Mouse (Mus musculus) olfactory bulb, adult 2 months (tissue): ENCODE measurements around the gene Tfeb. TPM values are rescaled to one million over a fixed set of nuclear protein-coding genes. Genes with fewer than 3 reads are reported as not detected.

Experiments used
- H3K27ac ChIP-seq: fragments of 200-500 bp; 2 replicates; pipeline ENCODE4 v1.5.1; 2012; ENCODE audit warnings: low read depth, low read length; ENCODE audit not compliant: insufficient read depth
- H3K4me1 ChIP-seq: fragments of 200-500 bp; 2 replicates; pipeline ENCODE4 v1.6.1; 2012; ENCODE audit warnings: low read length; ENCODE audit not compliant: control insufficient read depth, insufficient read depth
- H3K4me3 ChIP-seq: fragments of 200-500 bp; 2 replicates; pipeline ENCODE4 v1.5.1; 2012; ENCODE audit warnings: mild to moderate bottlenecking, low read depth, low read length, moderate library complexity; ENCODE audit not compliant: insufficient read depth
- CTCF ChIP-seq: fragments of 200-500 bp; IDR thresholded peaks from 2 replicates; pipeline ENCODE4 v1.5.1; 2012; ENCODE audit warnings: low read depth, mild to moderate bottlenecking, low read length, moderate library complexity; ENCODE audit not compliant: insufficient read depth
- POLR2A ChIP-seq: fragments of 200-500 bp; IDR thresholded peaks from 2 replicates; pipeline ENCODE4 v1.6.1; 2012; ENCODE audit warnings: mild to moderate bottlenecking, low read depth, low read length, moderate library complexity; ENCODE audit not compliant: insufficient read depth
- WGBS: fragments of 180-500 bp; shearing (Covaris S2); methylation state at CpG from one replicate; pipeline ENCODE4 v1.1.7; 2018; 5-methylcytosine and 5-hydroxymethylcytosine counted together
- polyA plus RNA-seq: library from polyadenylated mRNA; stranded (reverse); fragments of >200 nt; gene quantifications from 2 replicates; pipeline ENCODE4 v1.2.4, GENCODE M21; 2012; ENCODE audit warnings: low replicate concordance; ENCODE audit not compliant: missing spikeins, insufficient read depth, insufficient read length

Gene Tfeb
- polyA plus RNA-seq, 1 experiment = not detected

GRCm38 (mm10) chr17:47706196-47706595 lies 30.6 kb upstream of the Tfeb start:
- TF ChIP-seq POLR2A = no peak
- no peak for TF ChIP-seq CTCF
- Histone ChIP-seq H3K27ac (no peak overlapping the region), H3K4me1 (peaks cover 5% of the 10 kb centered on the region; the same call in 1 of the 2 replicates), H3K4me3 (no peak overlapping the region)
- WGBS = 74% methylated on average over 1 of the region's 1 CpGs

- Histone ChIP-seq H3K4me3 (no peak overlapping the region), H3K27ac (no peak overlapping the region), H3K4me1 (peaks cover 2% of the 10 kb centered on the region; the same call in 1 of the 2 replicates)
- TF ChIP-seq POLR2A = no peak
- no peak for TF ChIP-seq CTCF
- WGBS = 82% methylated on average over 3 of the region's 3 CpGs
Observed at GRCm38 (mm10) chr17:47707961-47708360, 28.9 kb upstream of the Tfeb start.

DNA sequence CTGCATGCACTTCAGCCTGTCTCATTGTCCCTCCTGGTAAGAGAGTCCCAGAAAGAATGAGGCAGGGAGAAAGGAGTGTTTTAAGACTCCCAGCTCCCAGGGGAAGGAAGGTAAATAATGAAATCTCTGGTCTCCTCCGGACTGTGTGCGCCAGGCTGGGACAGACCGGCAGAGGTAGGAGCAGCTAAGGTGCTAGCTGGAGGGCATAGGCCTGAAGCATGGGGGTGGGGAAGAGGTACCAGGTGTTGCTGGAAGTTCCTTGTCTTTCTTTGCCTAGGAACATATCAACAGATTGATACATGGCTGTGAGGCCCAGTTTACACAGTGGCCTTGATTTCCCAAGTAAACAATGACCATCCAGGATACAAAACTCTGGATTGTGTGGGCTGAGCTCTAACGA lies 27.9 kb upstream of the Tfeb start:
- TF ChIP-seq CTCF (no peak), POLR2A (no peak)
- peaks cover 5% of the 10 kb centered on the region; the same call in 1 of the 2 replicates for H3K4me1 ChIP-seq
- no peak overlapping the region for H3K27ac ChIP-seq
- WGBS = 78% methylated on average over 4 of the region's 4 CpGs
- no peak overlapping the region for H3K4me3 ChIP-seq

- peaks cover 5% of the 10 kb centered on the region; the same call in 1 of the 2 replicates for H3K4me1 ChIP-seq
- no peak for TF ChIP-seq POLR2A
- no peak for TF ChIP-seq CTCF
Observed at GRCm38 (mm10) chr17:47710036-47710435, 26.8 kb upstream of the Tfeb start.

GRCm38 (mm10) chr17:47711883-47712282 lies 24.9 kb upstream of the Tfeb start:
- H3K4me3 ChIP-seq = no peak overlapping the region
- peaks cover 5% of the 10 kb centered on the region; the same call in 1 of the 2 replicates for H3K4me1 ChIP-seq
- H3K27ac ChIP-seq = no peak overlapping the region
- no peak for TF ChIP-seq CTCF
- TF ChIP-seq POLR2A = no peak
- WGBS = 78% methylated on average over 6 of the region's 6 CpGs

More at GRCm38 (mm10) chr17:47710036-47710435, 26.8 kb upstream of the Tfeb start:
- 87% methylated on average over 3 of the region's 3 CpGs for WGBS
- no peak overlapping the region for H3K27ac ChIP-seq
- no peak overlapping the region for H3K4me3 ChIP-seq

- WGBS = 50% methylated on average over 16 of the region's 22 CpGs
- no peak overlapping the region for H3K27ac ChIP-seq
- no peak overlapping the region for H3K4me3 ChIP-seq
- TF ChIP-seq POLR2A = no peak
- TF ChIP-seq CTCF = no peak
- H3K4me1 ChIP-seq = peaks cover 5% of the 10 kb centered on the region; the same call in 1 of the 2 replicates
Observed at GRCm38 (mm10) chr17:47712889-47713571, 23.8 kb upstream of the Tfeb start.

GRCm38 (mm10) chr17:47715037-47715436 lies 21.8 kb upstream of the Tfeb start:
- H3K4me1 ChIP-seq = peaks cover 5% of the 10 kb centered on the region; the same call in 1 of the 2 replicates
- TF ChIP-seq CTCF (no peak), POLR2A (no peak)
- no peak overlapping the region for H3K4me3 ChIP-seq
- WGBS = 61% methylated on average over 3 of the region's 3 CpGs
- no peak overlapping the region for H3K27ac ChIP-seq

DNA sequence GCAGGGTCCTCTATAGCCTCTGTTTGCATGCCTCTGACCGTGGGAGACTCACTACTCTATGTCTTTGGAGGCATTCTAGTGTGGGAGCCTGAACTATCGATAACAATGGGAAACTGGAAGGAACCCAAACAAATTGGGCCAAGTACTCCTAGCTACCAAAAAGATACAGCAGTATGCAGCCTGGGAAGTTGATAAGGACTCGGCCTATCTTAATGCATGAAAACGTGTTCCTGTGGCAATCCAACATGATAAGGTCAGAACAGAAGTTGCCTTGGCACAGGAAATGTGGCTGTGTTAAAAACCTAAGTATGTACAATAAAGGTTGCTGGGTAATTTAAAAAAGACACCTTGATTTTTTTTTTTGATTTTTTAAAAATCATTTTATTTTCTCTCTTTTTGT lies 15.6 kb upstream of the Tfeb start:
- 71% methylated on average over 4 of the region's 4 CpGs for WGBS
- H3K27ac ChIP-seq = no peak overlapping the region
- TF ChIP-seq CTCF = no peak
- no peak for TF ChIP-seq POLR2A
- no peaks in the 10 kb centered on the region for H3K4me1 ChIP-seq
- H3K4me3 ChIP-seq = no peak overlapping the region

DNA sequence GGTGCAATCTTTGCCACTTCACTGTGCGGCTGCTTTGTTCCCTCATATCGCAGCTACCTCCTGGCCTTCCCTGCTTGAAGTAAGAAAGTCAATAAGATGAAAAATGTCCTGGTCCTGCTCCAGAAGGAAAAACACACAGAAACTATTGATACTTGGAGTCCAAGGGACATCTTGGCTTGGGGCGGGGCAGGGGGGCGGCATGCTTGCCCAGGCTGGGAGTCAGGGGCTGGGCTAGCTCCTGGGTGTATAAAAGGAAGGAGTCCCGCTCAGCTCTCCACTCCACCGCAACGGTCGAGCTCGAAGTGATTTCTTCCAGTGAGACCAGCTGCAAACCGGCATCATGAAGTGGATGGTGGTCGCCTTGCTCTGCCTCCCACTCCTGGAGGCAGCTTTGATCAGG lies 10.3 kb upstream of the Tfeb start, which contains the start of gene Pgc:
Pgc (plus strand) TSS at position 277 of the 400 bp plus-strand sequence.
- WGBS = 88% methylated on average over 11 of the region's 11 CpGs
- H3K4me1 ChIP-seq = no peaks in the 10 kb centered on the region
- no peak within 1 kb of the TSS for H3K4me3 ChIP-seq
- H3K27ac ChIP-seq = no peak within 1 kb of the TSS
- TF ChIP-seq POLR2A (no peak), CTCF (no peak)
